Mouse (Mus musculus): ENCODE measurements around the gene Abcc4.

- TF ChIP-seq CTCF (IDR thresholded peaks at IDR 0.05; ENCODE audit: control insufficient read depth, insufficient read depth, insufficient replicate concordance, low read depth, low read length) (no peak), POLR2A (IDR thresholded peaks at IDR 0.05; ENCODE audit: control insufficient read depth, low read depth, low read length) (no peak)
Observed at GRCm38 (mm10) chr14:118600746-118601145, 105.3 kb downstream of the Abcc4 start.

Measured in testis, adult 2 months (tissue).